8 mouse cellular contexts compared by ENCODE assay signal in the genomic region with DNA sequence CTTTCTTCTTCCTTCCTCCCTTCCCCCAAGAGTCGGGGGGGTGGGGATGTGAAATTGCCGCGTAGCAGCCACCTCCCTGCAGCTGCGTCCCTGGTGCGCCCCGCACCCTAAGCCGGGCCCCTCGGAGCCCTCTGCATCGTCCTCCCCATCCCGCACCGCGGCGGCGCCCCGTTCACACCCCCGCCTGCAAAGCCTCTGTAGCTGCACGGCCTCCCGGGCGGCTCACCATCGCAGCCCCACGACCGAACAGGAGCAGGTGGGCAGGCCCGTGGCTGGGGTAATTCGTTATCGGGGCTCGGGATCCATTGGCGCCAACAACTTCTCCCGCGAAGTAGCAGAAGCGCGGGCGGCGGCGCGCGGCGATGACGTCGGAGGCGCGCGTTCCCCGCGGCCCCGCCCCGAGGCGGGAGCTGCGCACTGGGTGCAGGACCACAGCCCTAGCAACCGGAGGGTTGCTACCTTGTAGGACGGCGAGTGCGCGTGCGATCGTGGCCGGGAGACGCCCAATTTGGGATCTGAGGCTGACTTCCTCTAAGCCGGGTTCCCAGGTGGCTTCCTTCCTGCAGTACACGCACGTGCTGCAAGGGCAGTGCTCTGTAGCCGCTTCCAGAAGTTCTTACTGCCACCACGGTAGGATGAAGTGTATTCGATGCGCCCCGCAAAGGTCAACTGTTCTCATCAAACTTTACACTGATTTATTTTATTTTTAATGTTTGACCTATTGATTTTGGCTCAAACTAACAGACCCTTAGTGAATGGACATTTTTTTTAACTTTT. TPM values are rescaled to one million over a fixed set of nuclear protein-coding genes. Genes with fewer than 3 reads are reported as not detected.
DNase-seq lines count a peak whose midpoint lies in the region; ATAC-seq and TF ChIP-seq lines count a peak whose summit lies in the region.

A gene (minus strand): TSS at position 373 of the 777 bp plus-strand sequence.

- TF ChIP-seq CTCF in MEL (IDR thresholded peaks at IDR 0.05 in 2 of 3, conservative IDR thresholded peaks at IDR 0.05 in 1 of 3; ENCODE audit: control insufficient read depth in 1 of 3, insufficient read depth in 1 of 3, low read depth in 2 of 3, low read length in 3 of 3, poor library complexity in 1 of 3, severe bottlenecking in 1 of 3), result no peak
- TF ChIP-seq CTCF in cerebellum, adult 2 months (IDR thresholded peaks at IDR 0.05; ENCODE audit: borderline replicate concordance, insufficient read depth, low read depth, low read length), result no peak
- TF ChIP-seq CTCF in forebrain, postnatal 0 days (IDR thresholded peaks at IDR 0.05; ENCODE audit: low read depth), result no peak

- peaks cover 0 to 16% of the 10 kb centered on the region in 2 experiments; a peak in 3 of 4 replicates for H3K36me3 ChIP-seq in MEL (ENCODE audit: control insufficient read depth in 1 of 2, insufficient read depth in 2 of 2, low read length in 2 of 2)
- no peaks in the 10 kb centered on the region for H3K36me3 ChIP-seq in forebrain, postnatal 0 days (ENCODE audit: insufficient read depth)
- H3K36me3 ChIP-seq in lung, embryonic 15.5 days, result no peaks in the 10 kb centered on the region

- no peaks in the 10 kb centered on the region for H3K9me3 ChIP-seq in MEL (replicated peaks; ENCODE audit: insufficient read depth, low read length)
- no peaks in the 10 kb centered on the region for H3K9me3 ChIP-seq in forebrain, postnatal 0 days (ENCODE audit: low read length)
- no peaks in the 10 kb centered on the region for H3K9me3 ChIP-seq in lung, embryonic 15.5 days

- peaks cover 0 to 12% of the 10 kb centered on the region in 2 experiments; a peak in 2 of 4 replicates for H3K4me1 ChIP-seq in MEL (ENCODE audit: control insufficient read depth in 1 of 2, insufficient read depth in 2 of 2, low read length in 2 of 2)
- no peaks in the 10 kb centered on the region for H3K4me1 ChIP-seq in cerebellum, adult 2 months (ENCODE audit: control insufficient read depth, insufficient read depth, low read length)
- 0 out of 2 replicates have a peak, but pooled peaks cover 5% of the 10 kb centered on the region for H3K4me1 ChIP-seq in forebrain, postnatal 0 days (ENCODE audit: insufficient read depth)
- H3K4me1 ChIP-seq in lung, embryonic 15.5 days, result peaks cover 17% of the 10 kb centered on the region

- peak within 1 kb of the TSS; percentile 61 to 80 for H3K4me3 ChIP-seq in MEL (ENCODE audit: control insufficient read depth in 1 of 2, insufficient read depth in 1 of 2, low read depth in 2 of 2, low read length in 2 of 2)
- H3K4me3 ChIP-seq in cerebellum, adult 2 months (replicated peaks; ENCODE audit: insufficient read depth, low read depth, low read length), result peak within 1 kb of the TSS; percentile 98
- H3K4me3 ChIP-seq in forebrain, postnatal 0 days (ENCODE audit: low read depth, low read length), result peak within 1 kb of the TSS; percentile 60
- H3K4me3 ChIP-seq in lung, embryonic 15.5 days, result peak within 1 kb of the TSS; percentile 92

- H3K27me3 ChIP-seq in MEL (ENCODE audit: control insufficient read depth in 1 of 2, insufficient read depth in 2 of 2, low read length in 2 of 2), result no peaks in the 10 kb centered on the region
- H3K27me3 ChIP-seq in cerebellum, adult 2 months (ENCODE audit: control insufficient read depth, insufficient read depth, low read length), result no peaks in the 10 kb centered on the region
- no peaks in the 10 kb centered on the region for H3K27me3 ChIP-seq in forebrain, postnatal 0 days (ENCODE audit: insufficient read depth, low read length)
- H3K27me3 ChIP-seq in lung, embryonic 15.5 days, result no peaks in the 10 kb centered on the region

- peak within 1 kb of the TSS; percentile 58 for H3K4me2 ChIP-seq in forebrain, postnatal 0 days (ENCODE audit: low read depth)
- H3K4me2 ChIP-seq in lung, embryonic 15.5 days, result peak within 1 kb of the TSS; percentile 67

- TF ChIP-seq RAD21 in MEL (IDR thresholded peaks at IDR 0.05; ENCODE audit: low read depth, low read length), result no peak

- H3K79me2 ChIP-seq in MEL (ENCODE audit: control insufficient read depth, insufficient read depth, low read length, poor library complexity), result peaks cover 24% of the 10 kb centered on the region

- peak; percentile 97 for DNase-seq in MEL (ENCODE audit: low read depth, low spot score)
- DNase-seq in cerebellum, adult 2 months, result peak; percentile 88
- peak; percentile 95 for DNase-seq in forebrain, postnatal 0 days
- DNase-seq in heart, postnatal 4 days, result peak; percentile 85
- DNase-seq in layer of hippocampus, adult 8-10 months (ENCODE audit: low spot score in 2 of 2), result peak; percentile 81 to 87
- peak; percentile 83 for DNase-seq in ovary, adult 18-20 months (ENCODE audit: low spot score)
- peak; percentile 90 for DNase-seq in thymus, postnatal 0 days (ENCODE audit: low spot score)

- peak; percentile 81 to 85; a peak in 3 of 4 replicates for TF ChIP-seq POLR2A in MEL (IDR thresholded peaks at IDR 0.05; ENCODE audit: control insufficient read depth in 1 of 2, insufficient read depth in 1 of 2, low read depth in 1 of 2, low read length in 2 of 2, poor library complexity in 1 of 2)
- TF ChIP-seq POLR2A in cerebellum, adult 2 months (IDR thresholded peaks at IDR 0.05; ENCODE audit: borderline replicate concordance, insufficient read depth, low read length), result peak; percentile 68; the same call in 1 of the 2 replicates

- peak in 1 of 2 experiments; percentile 26; a peak in 1 of 4 replicates for TF ChIP-seq EP300 in MEL (IDR thresholded peaks at IDR 0.05; ENCODE audit: low read depth in 1 of 2, low read length in 2 of 2)

- WGBS in cerebellum, adult 2 months, result under 1% methylated on average over 65 of the region's 65 CpGs
- 2% methylated on average over 64 of the region's 65 CpGs for WGBS in forebrain, postnatal 0 days
- under 1% methylated on average over 65 of the region's 65 CpGs for WGBS in lung, embryonic 15.5 days

- H3K9ac ChIP-seq in MEL (ENCODE audit: control insufficient read depth, low read depth, low read length, poor library complexity, severe bottlenecking), result peak within 1 kb of the TSS; percentile 94
- peak within 1 kb of the TSS; percentile 59 for H3K9ac ChIP-seq in forebrain, postnatal 0 days
- H3K9ac ChIP-seq in lung, embryonic 15.5 days, result peak within 1 kb of the TSS; percentile 91

- ATAC-seq in forebrain, postnatal 0 days, result peak; percentile 98
- peak; percentile 96 for ATAC-seq in lung, embryonic 15.5 days (ENCODE audit: borderline replicate concordance, extremely low read depth, low FRiP score, low TSS enrichment)

- peak within 1 kb of the TSS; percentile 83 for H3K27ac ChIP-seq in MEL (ENCODE audit: control insufficient read depth, low read depth, low read length)
- H3K27ac ChIP-seq in cerebellum, adult 2 months (ENCODE audit: insufficient read depth, low read length), result peak within 1 kb of the TSS; percentile 54; the same call in 1 of the 2 replicates
- H3K27ac ChIP-seq in forebrain, postnatal 0 days (ENCODE audit: low read depth, low read length), result peak within 1 kb of the TSS; percentile 36; the same call in 1 of the 2 replicates
- peak within 1 kb of the TSS; percentile 83 for H3K27ac ChIP-seq in lung, embryonic 15.5 days

TF ChIP-seq in MEL, 35 proteins besides CTCF, POLR2A, EP300 and RAD21 (continues in another document):
- no peak for TF ChIP-seq JUND (IDR thresholded peaks at IDR 0.05; ENCODE audit: low read depth, low read length)
- peak; percentile 79 for TF ChIP-seq HCFC1 (IDR thresholded peaks at IDR 0.05; ENCODE audit: low read depth, low read length)
- TF ChIP-seq E2F4 (IDR thresholded peaks at IDR 0.05; ENCODE audit: borderline replicate concordance, low read depth, low read length), result peak; percentile 96
- peak; percentile 73 for TF ChIP-seq POLR2AphosphoS2 (IDR thresholded peaks at IDR 0.05; ENCODE audit: low read length)
- TF ChIP-seq BHLHE40 (IDR thresholded peaks at IDR 0.05; ENCODE audit: borderline replicate concordance, low read depth, low read length), result peak; percentile 95
- no peak for TF ChIP-seq TAL1 (IDR thresholded peaks at IDR 0.05; ENCODE audit: low read length)
- TF ChIP-seq ETS1 (IDR thresholded peaks at IDR 0.05; ENCODE audit: low read depth, low read length), result peak; percentile 53; the same call in 1 of the 2 replicates
- TF ChIP-seq USF1 (IDR thresholded peaks at IDR 0.05; ENCODE audit: low read depth, low read length), result peak; percentile 38; the same call in 1 of the 2 replicates
- TF ChIP-seq ZKSCAN1 (IDR thresholded peaks at IDR 0.05; ENCODE audit: low read depth, low read length), result no peak
- TF ChIP-seq SIN3A (IDR thresholded peaks at IDR 0.05; ENCODE audit: low read length), result peak; percentile 91
- TF ChIP-seq GABPA (IDR thresholded peaks at IDR 0.05; ENCODE audit: low read depth, low read length), result no peak
- no peak for TF ChIP-seq SMC3 (IDR thresholded peaks at IDR 0.05; ENCODE audit: low read depth, low read length)
- TF ChIP-seq MAX (IDR thresholded peaks at IDR 0.05; ENCODE audit: low read length), result peak; percentile 97
- TF ChIP-seq POLR2AphosphoS5 (IDR thresholded peaks at IDR 0.05; ENCODE audit: borderline replicate concordance, low read depth, low read length), result no peak
- no peak for TF ChIP-seq MAFK (IDR thresholded peaks at IDR 0.05; ENCODE audit: borderline replicate concordance, low read depth, low read length)
- TF ChIP-seq MYB (IDR thresholded peaks at IDR 0.05; ENCODE audit: low read depth, low read length), result no peak
- TF ChIP-seq MEF2A (IDR thresholded peaks at IDR 0.05; ENCODE audit: extremely low read depth, insufficient replicate concordance, low read depth, low read length, poor library complexity, severe bottlenecking), result no peak
- peak; percentile 54; the same call in 1 of the 2 replicates for TF ChIP-seq KAT2A (conservative IDR thresholded peaks at IDR 0.05; ENCODE audit: low read depth, low read length)
- peak; percentile 66; the same call in 1 of the 2 replicates for TF ChIP-seq ELF1 (IDR thresholded peaks at IDR 0.05; ENCODE audit: low read depth, low read length)
- TF ChIP-seq ZMIZ1 (IDR thresholded peaks at IDR 0.05; ENCODE audit: low read depth, low read length), result peak; percentile 53; the same call in 1 of the 2 replicates
- no peak for TF ChIP-seq ZC3H11A (IDR thresholded peaks at IDR 0.05; ENCODE audit: low read depth, low read length)

RNA-seq across cellular contexts. Expression of the gene that starts here (rescaled TPM):
- total RNA-seq in MEL (2012; rRNA removed), result 50.2 and 50.6 TPM in 2 replicates
- 1,000 to 10,000 TPM in 1 of 2 experiments, 10 to 100 TPM in 1; 51.5 to 2,723 TPM for polyA plus RNA-seq in MEL (2012; ENCODE audit: insufficient read depth in 1 of 2, insufficient read length in 2 of 2, low read depth in 1 of 2, low replicate concordance in 2 of 2, missing spikeins in 1 of 2)
- 23.8 and 25.7 TPM in 2 replicates for polyA plus RNA-seq in cerebellum, adult 2 months (2012; rRNA removed)
- 17.7 and 37.9 TPM in 2 replicates for total RNA-seq in forebrain, postnatal 0 days (2014; rRNA removed)
- 25.2 and 27.8 TPM in 2 replicates for polyA plus RNA-seq in forebrain, postnatal 0 days (2015; fragmentation: Nextera tagmentation; extraction: Ambion mirVana)
- total RNA-seq in heart, postnatal 4 days (2021), result 10 to 100 TPM; 36.9 to 37.7 TPM
- 10 to 100 TPM; 24.6 to 36.2 (median 29.8) TPM for total RNA-seq in layer of hippocampus, adult 8-10 months (2022)
- 80.3 and 84.4 TPM in 2 replicates for polyA plus RNA-seq in lung, embryonic 15.5 days (2015; fragmentation: Nextera tagmentation; extraction: Ambion mirVana)
- polyA plus RNA-seq in thymus, postnatal 0 days (2015; fragmentation: Nextera tagmentation; extraction: Ambion mirVana), result 106 and 119 TPM in 2 replicates

Comparison
In these comparisons a context has a peak if more than half of its experiments do, and no peak if none do; other contexts are left out.
1. Peak in every context shown above with its lines: DNase-seq, ATAC-seq, H3K4me3 ChIP-seq and H3K27ac ChIP-seq.